Mouse (Mus musculus) intestine, embryonic 15.5 days (tissue): ENCODE measurements around the gene Treml1. TPM values are rescaled to one million over a fixed set of nuclear protein-coding genes. Genes with fewer than 3 reads are reported as not detected.

ENCODE experiments used
- ATAC-seq: fragments of 200-750 bp; cut with Nextera tagmentation; 2 replicates; pipeline ENCODE4 v1.8.0; 2017; ENCODE audit warnings: moderate TSS enrichment, moderate library complexity
- H3K27ac ChIP-seq: fragments of 300-500 bp; sonication (generic); 2 replicates; pipeline ENCODE4 v1.5.1; 2015; ENCODE audit warnings: mild to moderate bottlenecking, inconsistent platforms
- H3K27me3 ChIP-seq: fragments of 300-500 bp; sonication (generic); replicated peaks from 2 replicates; pipeline ENCODE4 v1.6.1; 2015; ENCODE audit warnings: inconsistent platforms
- H3K36me3 ChIP-seq: fragments of 300-500 bp; sonication (generic); 2 replicates; pipeline ENCODE4 v1.6.1; 2015; ENCODE audit warnings: inconsistent platforms
- H3K4me1 ChIP-seq: fragments of 300-500 bp; sonication (generic); replicated peaks from 2 replicates; pipeline ENCODE4 v1.6.1; 2015; ENCODE audit warnings: inconsistent platforms
- H3K4me2 ChIP-seq: fragments of 300-500 bp; sonication (generic); replicated peaks from 2 replicates; pipeline ENCODE4 v1.6.1; 2015; ENCODE audit warnings: mild to moderate bottlenecking, inconsistent platforms
- H3K4me3 ChIP-seq: fragments of 300-500 bp; sonication (generic); replicated peaks from 2 replicates; pipeline ENCODE4 v1.5.1; 2015; ENCODE audit warnings: inconsistent platforms
- H3K9ac ChIP-seq: fragments of 300-500 bp; sonication (generic); 2 replicates; pipeline ENCODE4 v1.6.1; 2015; ENCODE audit warnings: inconsistent platforms
- H3K9me3 ChIP-seq: fragments of 300-500 bp; sonication (generic); 2 replicates; pipeline ENCODE4 v1.6.1; 2016; ENCODE audit warnings: inconsistent platforms
- WGBS: fragments of 180-500 bp; shearing (Covaris S2); methylation state at CpG from one replicate; pipeline ENCODE4 v1.1.7; 2015; 5-methylcytosine and 5-hydroxymethylcytosine counted together
- polyA plus RNA-seq: library from polyadenylated mRNA; unstranded; fragments of >200 nt; fragmentation: Nextera tagmentation; extraction: Ambion mirVana; gene quantifications from 2 replicates; pipeline ENCODE4 v1.2.1, GENCODE M21; 2015

Gene Treml1
- polyA plus RNA-seq, 1 experiment from 2014 or later = 0.68 TPM

- 84% methylated on average over 8 of the region's 8 CpGs for WGBS
- H3K27ac ChIP-seq = no peak overlapping the region
- no peak overlapping the region for H3K9ac ChIP-seq
- H3K4me3 ChIP-seq = no peak overlapping the region
- no peaks in the 10 kb centered on the region for H3K27me3 ChIP-seq
- no peaks in the 10 kb centered on the region for H3K36me3 ChIP-seq
- H3K4me2 ChIP-seq = no peak overlapping the region
- no peaks in the 10 kb centered on the region for H3K9me3 ChIP-seq
- no peak for ATAC-seq
- H3K4me1 ChIP-seq = no peaks in the 10 kb centered on the region
Observed at GRCm38 (mm10) chr17:48362966-48363365, 3.2 kb downstream of the Treml1 start.

- H3K4me3 ChIP-seq = no peak overlapping the region
- no peaks in the 10 kb centered on the region for H3K27me3 ChIP-seq
- H3K4me2 ChIP-seq = no peak overlapping the region
- no peaks in the 10 kb centered on the region for H3K9me3 ChIP-seq
- 67% methylated on average over 6 of the region's 6 CpGs for WGBS
- no peaks in the 10 kb centered on the region for H3K4me1 ChIP-seq
- ATAC-seq = no peak
- no peak overlapping the region for H3K27ac ChIP-seq
- no peak overlapping the region for H3K9ac ChIP-seq
- H3K36me3 ChIP-seq = no peaks in the 10 kb centered on the region
Observed at GRCm38 (mm10) chr17:48363421-48363965, 3.8 kb downstream of the Treml1 start.

- Histone ChIP-seq H3K9ac (no peak overlapping the region), H3K27me3 (no peaks in the 10 kb centered on the region), H3K36me3 (no peaks in the 10 kb centered on the region), H3K4me2 (no peak overlapping the region), H3K9me3 (no peaks in the 10 kb centered on the region), H3K4me1 (no peaks in the 10 kb centered on the region), H3K27ac (no peak overlapping the region), H3K4me3 (no peak overlapping the region)
- no peak for ATAC-seq
- 74% methylated on average over 9 of the region's 9 CpGs for WGBS
Observed at GRCm38 (mm10) chr17:48365511-48366155, 5.9 kb downstream of the Treml1 start.

GRCm38 (mm10) chr17:48366806-48367205 lies 7.1 kb downstream of the Treml1 start:
- WGBS = 63% methylated on average over 5 of the region's 5 CpGs
- Histone ChIP-seq H3K4me1 (no peaks in the 10 kb centered on the region), H3K36me3 (no peaks in the 10 kb centered on the region), H3K4me2 (no peak overlapping the region), H3K27ac (no peak overlapping the region), H3K9me3 (no peaks in the 10 kb centered on the region), H3K27me3 (no peaks in the 10 kb centered on the region), H3K4me3 (no peak overlapping the region), H3K9ac (no peak overlapping the region)
- ATAC-seq = no peak

GRCm38 (mm10) chr17:48371621-48372020 lies 11.9 kb downstream of the Treml1 start:
- Histone ChIP-seq H3K9me3 (no peaks in the 10 kb centered on the region), H3K4me3 (no peak overlapping the region), H3K27me3 (no peaks in the 10 kb centered on the region), H3K4me2 (no peak overlapping the region), H3K4me1 (no peaks in the 10 kb centered on the region), H3K36me3 (no peaks in the 10 kb centered on the region), H3K9ac (no peak overlapping the region), H3K27ac (no peak overlapping the region)
- ATAC-seq = no peak

GRCm38 (mm10) chr17:48372987-48373386 lies 13.3 kb downstream of the Treml1 start:
- no peak overlapping the region for H3K4me3 ChIP-seq
- no peak overlapping the region for H3K9ac ChIP-seq
- no peak overlapping the region for H3K4me2 ChIP-seq
- no peaks in the 10 kb centered on the region for H3K36me3 ChIP-seq
- ATAC-seq = no peak
- no peaks in the 10 kb centered on the region for H3K4me1 ChIP-seq
- 68% methylated on average over 8 of the region's 8 CpGs for WGBS
- H3K27ac ChIP-seq = no peak overlapping the region
- no peaks in the 10 kb centered on the region for H3K9me3 ChIP-seq
- H3K27me3 ChIP-seq = no peaks in the 10 kb centered on the region

- H3K27ac ChIP-seq = no peak overlapping the region
- WGBS = 97% methylated on average over 1 of the region's 1 CpGs
- ATAC-seq = no peak
- H3K36me3 ChIP-seq = no peaks in the 10 kb centered on the region
- H3K4me1 ChIP-seq = no peaks in the 10 kb centered on the region
- no peak overlapping the region for H3K4me3 ChIP-seq
- no peaks in the 10 kb centered on the region for H3K27me3 ChIP-seq
- H3K9me3 ChIP-seq = no peaks in the 10 kb centered on the region
- no peak overlapping the region for H3K9ac ChIP-seq
- no peak overlapping the region for H3K4me2 ChIP-seq
Observed at GRCm38 (mm10) chr17:48376102-48376501, 16.4 kb downstream of the Treml1 start.

- Histone ChIP-seq H3K4me1 (no peaks in the 10 kb centered on the region), H3K4me3 (no peak overlapping the region), H3K4me2 (no peak overlapping the region), H3K36me3 (no peaks in the 10 kb centered on the region), H3K27ac (no peak overlapping the region), H3K9me3 (no peaks in the 10 kb centered on the region), H3K27me3 (no peaks in the 10 kb centered on the region), H3K9ac (no peak overlapping the region)
- no peak for ATAC-seq
Observed at GRCm38 (mm10) chr17:48379050-48379449, 19.3 kb downstream of the Treml1 start.

- Histone ChIP-seq H3K36me3 (peaks cover 38% of the 10 kb centered on the region), H3K9me3 (no peaks in the 10 kb centered on the region), H3K9ac (no peak overlapping the region), H3K4me1 (no peaks in the 10 kb centered on the region), H3K27ac (no peak overlapping the region), H3K4me3 (no peak overlapping the region), H3K27me3 (no peaks in the 10 kb centered on the region), H3K4me2 (no peak overlapping the region)
- ATAC-seq = no peak
- 76% methylated on average over 2 of the region's 2 CpGs for WGBS
Observed at GRCm38 (mm10) chr17:48385786-48386461, 26.2 kb downstream of the Treml1 start.

- Histone ChIP-seq H3K27me3 (no peaks in the 10 kb centered on the region), H3K9me3 (no peaks in the 10 kb centered on the region), H3K4me3 (no peak overlapping the region), H3K27ac (no peak overlapping the region), H3K9ac (no peak overlapping the region), H3K4me1 (no peaks in the 10 kb centered on the region), H3K4me2 (no peak overlapping the region), H3K36me3 (peaks cover 61% of the 10 kb centered on the region)
- WGBS = 89% methylated on average over 2 of the region's 2 CpGs
- no peak for ATAC-seq
Observed at GRCm38 (mm10) chr17:48388666-48389065, 28.9 kb downstream of the Treml1 start.

- H3K9me3 ChIP-seq = no peaks in the 10 kb centered on the region
- no peak overlapping the region for H3K27ac ChIP-seq
- no peak overlapping the region for H3K9ac ChIP-seq
- WGBS = 91% methylated on average over 5 of the region's 5 CpGs
- H3K36me3 ChIP-seq = peaks cover 64% of the 10 kb centered on the region
- no peaks in the 10 kb centered on the region for H3K4me1 ChIP-seq
- H3K27me3 ChIP-seq = no peaks in the 10 kb centered on the region
- no peak for ATAC-seq
- H3K4me2 ChIP-seq = no peak overlapping the region
- no peak overlapping the region for H3K4me3 ChIP-seq
Observed at GRCm38 (mm10) chr17:48389442-48389841, 29.7 kb downstream of the Treml1 start.

GRCm38 (mm10) chr17:48391446-48391845 lies 31.7 kb downstream of the Treml1 start:
- Histone ChIP-seq H3K4me1 (no peaks in the 10 kb centered on the region), H3K27me3 (no peaks in the 10 kb centered on the region), H3K36me3 (peaks cover 70% of the 10 kb centered on the region), H3K4me3 (no peak overlapping the region), H3K9me3 (no peaks in the 10 kb centered on the region), H3K9ac (no peak overlapping the region), H3K27ac (no peak overlapping the region), H3K4me2 (no peak overlapping the region)
- 80% methylated on average over 5 of the region's 5 CpGs for WGBS
- ATAC-seq = 0 out of 2 replicates have a peak, but pooled peaks have one; percentile 31

- Histone ChIP-seq H3K9me3 (no peaks in the 10 kb centered on the region), H3K4me3 (no peak overlapping the region), H3K4me2 (no peak overlapping the region), H3K27me3 (no peaks in the 10 kb centered on the region), H3K9ac (no peak overlapping the region), H3K36me3 (peaks cover 67% of the 10 kb centered on the region), H3K27ac (no peak overlapping the region), H3K4me1 (no peaks in the 10 kb centered on the region)
- no peak for ATAC-seq
- 89% methylated on average over 3 of the region's 3 CpGs for WGBS
Observed at GRCm38 (mm10) chr17:48392616-48393015, 32.9 kb downstream of the Treml1 start.
